Comparison of ENCODE assay signal across 10 mouse cellular contexts in genomic region chr13:31578389-31578788, GRCm38 (mm10). TPM values are rescaled to one million over a fixed set of nuclear protein-coding genes. Genes with fewer than 3 reads are reported as not detected.
DNase-seq lines count a peak whose midpoint lies in the region; ATAC-seq lines count a peak whose summit lies in the region.
"Had no signal": no experiment of that assay in that cellular context is flagged by ENCODE, and none has a peak within 500 bp of the region (broad histone marks: within the 10 kb centered on the region; RNA-seq: fewer than 3 reads in every experiment).

No protein-coding gene starts in this region.

- ATAC-seq in liver, embryonic 15.5 days (ENCODE audit: insufficient read depth): peak; percentile 70
- ATAC-seq in liver, embryonic 11.5 days (replicated peaks; ENCODE audit: low FRiP score): no peak
- peak; percentile 95 for ATAC-seq in intestine, embryonic 16.5 days
- ATAC-seq in limb, embryonic 12.5 days (ENCODE audit: insufficient number of reproducible peaks, insufficient read depth, low FRiP score, low TSS enrichment, low read depth): peak; percentile 77
- ATAC-seq in stomach, embryonic 15.5 days (ENCODE audit: insufficient read depth, low FRiP score, low read depth): peak; percentile 53
- ATAC-seq in monocyte, adult 5-6 weeks (replicated peaks; ENCODE audit: insufficient number of reproducible peaks, low FRiP score, low TSS enrichment, poor library complexity, severe bottlenecking): no peak

- DNase-seq in liver, embryonic 11.5 days (ENCODE audit: low spot score): no peak
- no peak for DNase-seq in heart, adult 18-20 months
- no peak for DNase-seq in left cerebral cortex, postnatal 4 days

- H3K4me1 ChIP-seq in liver, embryonic 15.5 days (replicated peaks): no peaks in the 10 kb centered on the region
- H3K4me1 ChIP-seq in liver, embryonic 11.5 days (replicated peaks; ENCODE audit: control insufficient read depth, insufficient read depth, low read length): no peaks in the 10 kb centered on the region
- peaks cover 7% of the 10 kb centered on the region for H3K4me1 ChIP-seq in intestine, embryonic 16.5 days (ENCODE audit: control insufficient read depth, insufficient read depth, low read length)
- H3K4me1 ChIP-seq in limb, embryonic 12.5 days (replicated peaks): peaks cover 22% of the 10 kb centered on the region
- no peaks in the 10 kb centered on the region for H3K4me1 ChIP-seq in stomach, embryonic 15.5 days

- 45% methylated on average over 10 of the region's 10 CpGs for WGBS in liver, embryonic 15.5 days (ENCODE audit: insufficient replicate concordance)
- 68% methylated on average over 10 of the region's 10 CpGs for WGBS in liver, embryonic 11.5 days
- 50% methylated on average over 10 of the region's 10 CpGs for WGBS in intestine, embryonic 16.5 days
- 20% methylated on average over 10 of the region's 10 CpGs for WGBS in limb, embryonic 12.5 days
- 57% methylated on average over 10 of the region's 10 CpGs for WGBS in stomach, embryonic 15.5 days

- H3K4me3 ChIP-seq in liver, embryonic 15.5 days (replicated peaks): no peak overlapping the region
- no peak overlapping the region for H3K4me3 ChIP-seq in liver, embryonic 11.5 days (ENCODE audit: low read depth, low read length)
- no peak overlapping the region for H3K4me3 ChIP-seq in intestine, embryonic 16.5 days (ENCODE audit: low read length)
- H3K4me3 ChIP-seq in limb, embryonic 12.5 days (replicated peaks): no peak overlapping the region
- H3K4me3 ChIP-seq in stomach, embryonic 15.5 days (replicated peaks): no peak overlapping the region

- intact Hi-C loops in left cerebral cortex, postnatal 4 days (cut with DNase I): no loop called here

- no peaks in the 10 kb centered on the region for H3K9me3 ChIP-seq in liver, embryonic 15.5 days (replicated peaks)
- H3K9me3 ChIP-seq in liver, embryonic 11.5 days (ENCODE audit: control insufficient read depth, low read length): no peaks in the 10 kb centered on the region
- no peaks in the 10 kb centered on the region for H3K9me3 ChIP-seq in intestine, embryonic 16.5 days (ENCODE audit: control insufficient read depth, low read length)
- H3K9me3 ChIP-seq in limb, embryonic 12.5 days: no peaks in the 10 kb centered on the region
- H3K9me3 ChIP-seq in stomach, embryonic 15.5 days: no peaks in the 10 kb centered on the region

- H3K36me3 ChIP-seq in liver, embryonic 15.5 days (replicated peaks): no peaks in the 10 kb centered on the region
- no peaks in the 10 kb centered on the region for H3K36me3 ChIP-seq in liver, embryonic 11.5 days (ENCODE audit: control insufficient read depth, insufficient read depth, low read length)
- H3K36me3 ChIP-seq in intestine, embryonic 16.5 days (ENCODE audit: control insufficient read depth, insufficient read depth, low read length): no peaks in the 10 kb centered on the region
- H3K36me3 ChIP-seq in limb, embryonic 12.5 days: no peaks in the 10 kb centered on the region
- no peaks in the 10 kb centered on the region for H3K36me3 ChIP-seq in stomach, embryonic 15.5 days

- no peak overlapping the region for H3K9ac ChIP-seq in liver, embryonic 15.5 days
- H3K9ac ChIP-seq in liver, embryonic 11.5 days (ENCODE audit: low read depth, low read length): no peak overlapping the region
- no peak overlapping the region for H3K9ac ChIP-seq in intestine, embryonic 16.5 days (ENCODE audit: low read depth, low read length)
- no peak overlapping the region for H3K9ac ChIP-seq in limb, embryonic 12.5 days (replicated peaks)
- no peak overlapping the region for H3K9ac ChIP-seq in stomach, embryonic 15.5 days

- no peaks in the 10 kb centered on the region; the same call in 1 of the 2 replicates for H3K27me3 ChIP-seq in liver, embryonic 15.5 days
- no peaks in the 10 kb centered on the region for H3K27me3 ChIP-seq in liver, embryonic 11.5 days (replicated peaks; ENCODE audit: control insufficient read depth, insufficient read depth, low read length)
- H3K27me3 ChIP-seq in intestine, embryonic 16.5 days (replicated peaks; ENCODE audit: control insufficient read depth, insufficient read depth, low read length): no peaks in the 10 kb centered on the region
- peaks cover 20% of the 10 kb centered on the region for H3K27me3 ChIP-seq in limb, embryonic 12.5 days
- no peaks in the 10 kb centered on the region for H3K27me3 ChIP-seq in stomach, embryonic 15.5 days (replicated peaks)

- H3K4me2 ChIP-seq in liver, embryonic 15.5 days: no peak overlapping the region
- H3K4me2 ChIP-seq in liver, embryonic 11.5 days: no peak overlapping the region
- no peak overlapping the region for H3K4me2 ChIP-seq in intestine, embryonic 16.5 days (ENCODE audit: low read depth, low read length)
- peak overlapping the region; percentile 23 for H3K4me2 ChIP-seq in limb, embryonic 12.5 days
- H3K4me2 ChIP-seq in stomach, embryonic 15.5 days: no peak overlapping the region
- H3K4me2 ChIP-seq: heart, embryonic 11.5 days had no signal

- 0 out of 2 replicates have a peak overlapping the region, but pooled peaks have one; percentile 9 for H3K27ac ChIP-seq in liver, embryonic 15.5 days (replicated peaks)
- H3K27ac ChIP-seq in liver, embryonic 11.5 days (ENCODE audit: low read depth, low read length): no peak overlapping the region
- H3K27ac ChIP-seq in intestine, embryonic 16.5 days (ENCODE audit: low read length): no peak overlapping the region; the same call in 1 of the 2 replicates
- peak overlapping the region; percentile 53; the same call in 1 of the 2 replicates for H3K27ac ChIP-seq in limb, embryonic 12.5 days
- peak overlapping the region; percentile 38; the same call in 1 of the 2 replicates for H3K27ac ChIP-seq in stomach, embryonic 15.5 days
- H3K27ac ChIP-seq: macrophage had no signal

RNA-seq across cellular contexts. Expression of gene A530084C06Rik, which starts 19.3 kb away (rescaled TPM):
- not detected in 2 replicates for polyA plus RNA-seq in liver, embryonic 15.5 days (2015; fragmentation: Nextera tagmentation; extraction: Ambion mirVana)
- polyA plus RNA-seq in liver, embryonic 11.5 days (2014; fragmentation: Nextera tagmentation; extraction: Ambion mirVana): not detected in 2 replicates
- polyA plus RNA-seq in intestine, embryonic 16.5 days (2015; fragmentation: Nextera tagmentation; extraction: Ambion mirVana): not detected in 2 replicates
- 0.10 TPM in 1 of 2 replicates, not detected in the other for polyA plus RNA-seq in limb, embryonic 12.5 days (2016; fragmentation: Nextera tagmentation; extraction: Ambion mirVana)
- not detected in 2 replicates for polyA plus RNA-seq in stomach, embryonic 15.5 days (2015; fragmentation: Nextera tagmentation; extraction: Ambion mirVana)
- total RNA-seq in monocyte, adult 5-6 weeks (2017): 0.29 to 0.53 TPM in 2 of 3 replicates, not detected in the other
- total RNA-seq in heart, adult 18-20 months (2021): not detected
- 1 to 10 TPM; 1.6 to 2.4 TPM for total RNA-seq in left cerebral cortex, postnatal 4 days (2021)
- polyA plus RNA-seq: heart, embryonic 11.5 days; macrophage had no signal

RNA-seq across cellular contexts. Expression of gene Foxq1, which starts 22.5 kb away (rescaled TPM):
- polyA plus RNA-seq in liver, embryonic 15.5 days (2015; fragmentation: Nextera tagmentation; extraction: Ambion mirVana): 1.0 and 1.3 TPM in 2 replicates
- polyA plus RNA-seq in liver, embryonic 11.5 days (2014; fragmentation: Nextera tagmentation; extraction: Ambion mirVana): 0.05 and 0.08 TPM in 2 replicates
- polyA plus RNA-seq in intestine, embryonic 16.5 days (2015; fragmentation: Nextera tagmentation; extraction: Ambion mirVana): 1.2 and 1.8 TPM in 2 replicates
- polyA plus RNA-seq in limb, embryonic 12.5 days (2016; fragmentation: Nextera tagmentation; extraction: Ambion mirVana): 0.17 and 0.18 TPM in 2 replicates
- 15.1 and 16.7 TPM in 2 replicates for polyA plus RNA-seq in stomach, embryonic 15.5 days (2015; fragmentation: Nextera tagmentation; extraction: Ambion mirVana)
- 0.64 to 1.0 TPM in 2 of 3 replicates, not detected in the other for total RNA-seq in monocyte, adult 5-6 weeks (2017)
- total RNA-seq in heart, adult 18-20 months (2021): under 1 TPM in 1 of 2 experiments, not detected in 1; 0.13 TPM
- total RNA-seq in left cerebral cortex, postnatal 4 days (2021): 1 to 10 TPM; 3.8 to 4.6 TPM
- polyA plus RNA-seq: macrophage had no signal

RNA-seq across cellular contexts. Expression of gene Foxf2, which starts 47.2 kb away (rescaled TPM):
- polyA plus RNA-seq in liver, embryonic 15.5 days (2015; fragmentation: Nextera tagmentation; extraction: Ambion mirVana): 0.05 and 0.08 TPM in 2 replicates
- polyA plus RNA-seq in liver, embryonic 11.5 days (2014; fragmentation: Nextera tagmentation; extraction: Ambion mirVana): 0.70 and 1.2 TPM in 2 replicates
- polyA plus RNA-seq in intestine, embryonic 16.5 days (2015; fragmentation: Nextera tagmentation; extraction: Ambion mirVana): 11.4 and 13.7 TPM in 2 replicates
- 0.64 and 0.97 TPM in 2 replicates for polyA plus RNA-seq in limb, embryonic 12.5 days (2016; fragmentation: Nextera tagmentation; extraction: Ambion mirVana)
- 17.5 and 19.0 TPM in 2 replicates for polyA plus RNA-seq in stomach, embryonic 15.5 days (2015; fragmentation: Nextera tagmentation; extraction: Ambion mirVana)
- total RNA-seq in monocyte, adult 5-6 weeks (2017): not detected in 3 replicates
- not detected for total RNA-seq in heart, adult 18-20 months (2021)
- 10 to 100 TPM; 10.2 to 10.7 TPM for total RNA-seq in left cerebral cortex, postnatal 4 days (2021)
- polyA plus RNA-seq: macrophage had no signal

Comparison
In these comparisons a context has a peak if more than half of its experiments do, and no peak if none do; other contexts are left out.
1. ATAC-seq: peak in liver, embryonic 15.5 days (single experiment), intestine, embryonic 16.5 days (single experiment), limb, embryonic 12.5 days (single experiment) and stomach, embryonic 15.5 days (single experiment); none in liver, embryonic 11.5 days (single experiment) and monocyte, adult 5-6 weeks (single experiment).
2. H3K27ac ChIP-seq: peak in liver, embryonic 15.5 days (single experiment), limb, embryonic 12.5 days (single experiment) and stomach, embryonic 15.5 days (single experiment); none in liver, embryonic 11.5 days (single experiment) and intestine, embryonic 16.5 days (single experiment).